Mouse (Mus musculus) CD4-positive, CD25-positive, alpha-beta regulatory T cell, adult 4 months (primary cell): ENCODE results near the gene Cenpu. TPM values are rescaled to one million over a fixed set of nuclear protein-coding genes. Genes with fewer than 3 reads are reported as not detected.
A peak's percentile ranks its signal among the peaks of the same experiment; 100 is the strongest.

Experiments
- ATAC-seq: one replicate; pipeline ENCODE4 v1.8.0; 2017
- polyA plus RNA-seq, 2 experiments: library from polyadenylated mRNA; unstranded; fragments of 100-300 nt; shearing (Covaris generic); gene quantifications; one replicate each; pipeline ENCODE4 v1.2.1; 2017

Gene Cenpu
- polyA plus RNA-seq, 2 experiments from 2014 or later = 6.1 to 8.2 TPM

DNA sequence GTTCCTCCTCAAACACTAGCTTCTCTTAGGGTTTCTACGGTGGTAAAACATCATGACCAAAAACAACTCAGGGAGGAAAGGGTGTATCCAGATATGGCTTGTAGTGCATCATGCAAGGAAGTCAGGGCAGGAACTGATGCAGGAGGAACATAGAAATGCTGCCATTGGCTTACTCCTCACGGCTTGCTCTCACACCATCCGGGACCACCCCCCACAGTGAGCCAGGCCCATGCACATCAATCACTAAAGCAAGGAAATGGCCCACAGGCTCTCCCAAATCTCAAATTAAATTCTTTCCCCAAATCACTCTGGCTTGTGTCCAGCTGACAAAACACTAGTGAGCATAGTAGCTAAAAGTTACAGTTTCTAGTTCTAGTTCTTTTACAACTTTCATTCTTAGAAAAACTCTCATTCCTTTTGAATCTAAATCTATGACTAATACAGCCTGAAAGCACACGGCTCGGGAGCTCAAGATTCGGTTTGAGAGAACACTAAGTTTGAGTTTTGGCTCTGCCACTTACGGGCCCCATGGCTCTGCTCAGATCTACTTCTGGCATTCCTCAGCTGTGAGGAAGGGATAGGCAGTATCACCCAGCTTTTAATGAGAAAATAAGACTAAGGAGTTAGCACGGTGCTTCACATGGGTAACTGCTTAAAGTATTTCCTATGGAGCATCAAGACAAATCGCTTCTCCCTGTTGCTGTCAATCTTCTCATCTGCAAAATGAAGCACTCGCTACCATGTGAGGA lies 49.3 kb downstream of the Cenpu start:
- no peak for ATAC-seq

- no peak for ATAC-seq
These were observed 51.8 kb downstream of the Cenpu start for GRCm38 (mm10) chr8:46603587-46603986.

DNA sequence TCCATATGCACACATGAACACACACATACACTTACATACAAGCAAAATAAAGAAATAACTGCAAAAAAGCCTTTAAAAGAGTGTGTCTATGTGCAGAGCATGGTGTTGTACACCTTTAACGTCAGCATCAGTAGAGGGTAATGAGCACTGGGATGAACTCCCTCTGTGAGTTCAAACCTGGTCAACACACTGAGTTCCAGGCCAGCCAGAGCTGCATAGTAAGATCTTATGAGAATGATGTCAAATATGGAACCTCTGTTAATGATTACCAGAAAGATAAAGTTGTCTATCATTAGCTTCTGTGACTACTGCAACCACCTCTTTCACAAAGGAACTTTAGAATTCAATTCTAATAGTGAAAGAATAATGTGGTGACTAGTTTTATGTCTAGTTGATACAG lies 55.1 kb downstream of the Cenpu start:
- ATAC-seq = no peak

DNA sequence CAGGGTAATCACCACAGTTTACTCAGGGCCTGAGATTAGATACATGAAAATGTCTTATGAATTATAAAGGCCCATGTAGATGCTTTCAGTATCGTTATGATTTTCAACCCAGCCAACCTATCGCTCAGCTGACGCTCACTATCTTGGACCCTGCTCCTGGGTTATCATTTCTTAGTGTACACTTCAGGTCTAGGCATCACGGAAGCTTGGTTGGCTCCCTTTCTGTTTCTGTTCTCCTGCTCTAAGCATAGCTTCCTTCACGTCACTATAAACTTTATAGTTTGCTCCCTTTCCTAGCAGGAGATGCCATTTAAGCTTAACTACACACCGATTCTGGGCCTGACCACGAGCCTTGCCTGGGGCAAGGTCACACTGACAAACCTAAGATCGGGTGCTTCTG lies 59.7 kb downstream of the Cenpu start:
- no peak for ATAC-seq

DNA sequence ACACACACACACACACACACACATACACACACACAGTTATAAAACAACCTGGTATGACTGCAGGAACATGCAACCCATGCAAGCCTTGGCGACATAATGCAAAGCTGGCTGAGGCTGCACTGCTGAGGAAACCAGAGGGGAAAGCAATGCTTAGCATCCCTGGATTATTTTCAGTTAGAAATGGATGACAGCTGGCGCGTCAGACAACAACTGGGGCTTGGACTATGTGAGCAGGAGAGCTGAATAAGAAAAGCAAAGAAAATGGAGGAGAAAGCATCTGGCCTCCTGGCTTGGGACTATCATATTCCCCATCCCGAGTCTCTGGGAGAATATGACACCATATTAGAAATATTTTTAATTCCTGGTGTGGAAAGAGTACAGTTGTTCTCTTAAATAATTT lies 61.1 kb downstream of the Cenpu start:
- no peak for ATAC-seq

GRCm38 (mm10) chr8:46613377-46613776 lies 61.5 kb downstream of the Cenpu start:
- ATAC-seq = no peak

DNA sequence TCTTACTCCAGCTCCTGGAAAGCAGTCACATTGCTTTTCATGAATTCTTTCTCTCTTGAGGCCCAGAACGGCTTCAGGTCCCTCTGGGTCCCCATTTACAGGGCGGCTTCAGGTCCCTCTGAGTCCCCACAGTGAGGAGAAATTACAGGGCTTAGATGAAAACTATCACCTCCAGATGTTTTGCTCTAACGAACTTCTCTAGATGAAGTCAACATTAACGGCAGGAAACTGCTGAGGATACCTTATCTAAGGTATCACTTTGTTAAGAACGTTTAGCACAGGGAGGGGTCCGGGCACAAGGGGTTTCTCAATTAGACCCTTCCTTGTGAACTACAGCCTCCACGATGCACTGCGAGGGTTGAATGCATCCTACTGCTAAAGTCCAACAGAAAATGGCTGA lies 64.1 kb downstream of the Cenpu start:
- ATAC-seq = no peak

GRCm38 (mm10) chr8:46616879-46617689 lies 65.3 kb downstream of the Cenpu start, which contains the start of the genes Primpol and Casp3:
TSS of gene Primpol (minus strand) at chr8:46617212.
TSS of gene Casp3 (plus strand) at chr8:46617291.
- peak; percentile 86 for ATAC-seq

DNA sequence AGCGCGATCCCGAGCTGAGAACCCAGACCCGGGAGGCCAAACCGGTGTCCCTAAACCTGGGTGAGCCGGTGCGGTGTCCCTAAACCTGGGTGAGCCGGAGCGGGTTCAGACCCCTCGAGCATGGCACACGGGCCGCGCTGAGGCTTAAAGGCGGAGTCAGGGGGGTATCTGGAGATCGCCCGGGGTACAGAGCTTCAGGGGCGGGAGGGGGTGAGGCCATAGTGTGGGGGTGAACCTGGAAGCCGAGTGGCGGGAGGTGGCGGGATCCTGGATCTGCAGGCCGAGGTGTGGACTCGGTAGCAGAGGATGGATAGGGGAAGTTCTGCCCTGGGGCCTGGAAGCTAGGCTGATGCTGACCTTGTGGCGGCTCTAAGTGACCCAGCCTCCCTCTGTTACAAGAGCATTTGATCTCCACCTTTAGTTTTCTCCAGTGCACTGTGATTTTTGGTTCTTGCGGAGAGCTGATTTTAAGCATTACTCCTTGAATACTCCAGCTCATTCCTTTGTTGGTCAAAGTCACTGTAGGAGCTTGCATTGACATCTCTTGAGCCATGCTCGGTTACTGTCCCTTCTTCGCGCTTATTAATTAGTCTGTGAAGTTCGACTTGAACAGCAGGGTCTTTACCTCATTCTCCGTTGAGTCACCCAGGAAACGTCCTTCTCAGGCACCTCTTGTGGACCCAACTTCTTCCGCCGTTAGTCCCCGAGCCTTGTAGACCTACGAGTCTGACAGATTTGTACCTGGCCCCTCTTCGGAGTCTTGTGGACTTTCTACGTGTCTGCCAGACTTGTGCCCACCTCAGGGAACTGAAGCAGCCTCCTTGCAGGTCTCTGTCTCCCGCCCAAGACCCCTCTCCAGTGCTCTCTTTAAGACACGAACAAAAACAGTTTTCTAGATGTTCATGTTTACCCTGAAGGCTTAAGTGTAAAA lies 66.1 kb downstream of the Cenpu start:
- peak; percentile 17 for ATAC-seq

- no peak for ATAC-seq
These were observed 67.0 kb downstream of the Cenpu start for GRCm38 (mm10) chr8:46618639-46619320.

DNA sequence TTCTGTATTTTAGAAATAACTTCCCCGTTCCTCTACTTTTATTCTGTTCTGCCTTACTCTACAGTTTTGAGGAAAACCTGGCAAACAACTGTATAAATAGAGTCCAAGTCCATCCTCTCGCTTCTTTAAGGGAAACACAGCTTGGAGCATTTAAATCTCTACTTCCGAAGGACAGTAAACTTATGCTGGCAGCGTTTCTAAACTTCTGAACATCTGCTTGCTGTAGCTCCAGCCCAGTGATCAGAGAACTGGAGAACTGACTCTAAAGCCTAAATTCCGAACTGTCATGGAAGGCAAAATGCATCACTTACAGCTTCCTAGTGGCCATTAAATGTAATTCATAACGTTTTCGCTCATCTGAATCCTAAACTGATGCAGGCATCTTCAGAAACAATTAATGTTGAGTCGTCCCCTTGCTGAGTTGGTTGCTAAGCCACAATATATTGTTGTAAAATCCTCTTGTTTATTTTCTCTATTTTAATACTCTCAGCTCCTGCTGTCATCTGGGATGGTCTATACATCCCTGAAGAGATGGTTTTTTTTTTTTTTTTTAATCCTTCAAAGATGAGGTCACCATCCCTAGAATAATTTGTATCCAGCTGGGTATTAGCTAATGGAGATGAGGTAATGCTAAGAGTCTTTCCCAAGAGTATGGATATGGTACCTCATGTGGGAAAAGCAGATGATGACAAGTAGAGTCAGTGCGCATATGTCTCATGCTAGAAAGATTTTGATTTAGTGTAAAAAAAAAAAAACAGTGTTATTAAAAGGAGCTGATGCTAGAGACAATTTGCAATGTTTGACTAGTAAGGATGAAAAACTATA lies 70.8 kb downstream of the Cenpu start:
- ATAC-seq = no peak

GRCm38 (mm10) chr8:46625166-46625565 lies 73.3 kb downstream of the Cenpu start:
- no peak for ATAC-seq

DNA sequence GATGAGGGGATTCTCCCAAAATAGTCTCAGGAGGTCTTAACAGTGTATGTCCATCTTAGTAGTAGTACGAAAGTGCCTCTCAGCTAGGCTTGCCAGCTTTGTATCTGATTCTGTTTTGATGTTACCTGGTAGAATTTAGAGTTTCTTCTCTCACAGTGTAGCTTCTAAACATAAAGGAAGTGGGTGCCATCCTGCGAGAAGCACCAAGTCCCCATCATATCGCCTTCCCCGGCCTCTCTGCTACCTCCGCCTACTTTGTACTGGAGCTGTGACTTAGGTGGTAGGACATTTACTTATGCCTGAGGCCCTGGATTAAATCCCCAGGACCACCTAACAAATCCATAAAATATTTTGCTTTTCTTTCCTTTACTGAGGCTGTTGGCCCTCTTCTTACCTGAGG lies 74.8 kb downstream of the Cenpu start:
- ATAC-seq = peak; percentile 60

DNA sequence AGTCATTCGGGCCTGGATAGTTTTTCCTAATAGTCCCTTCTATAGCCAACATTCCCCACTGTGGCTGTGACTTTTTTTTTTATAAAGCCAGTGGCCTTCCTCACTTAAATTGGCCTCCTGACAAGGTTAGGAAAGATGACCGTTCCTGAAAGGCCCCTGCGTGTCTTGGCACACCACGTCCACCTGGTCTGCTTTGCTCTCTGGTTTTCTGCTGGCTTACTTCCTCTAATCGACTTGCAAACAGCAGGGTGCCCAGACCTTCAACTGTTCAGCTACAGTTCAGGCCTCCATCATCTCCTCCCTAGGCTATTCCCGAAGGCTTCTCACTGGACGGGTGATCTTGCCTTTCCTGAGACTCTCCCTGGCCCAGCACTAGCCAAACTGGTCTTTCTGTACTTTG lies 76.1 kb downstream of the Cenpu start:
- ATAC-seq = no peak

- no peak for ATAC-seq
These were observed 76.8 kb downstream of the Cenpu start for GRCm38 (mm10) chr8:46628645-46629044.

Other genes starting within 250 kb of the Cenpu start
- gene Acsl1, start 81.0 kb upstream of the Cenpu start, polyA plus RNA-seq = 10 to 100 TPM; 10.3 to 13.8 TPM
- gene Primpol, start 65.2 kb downstream of the Cenpu start, polyA plus RNA-seq = 10 to 100 TPM; 38.8 to 42.9 TPM
- 10 to 100 TPM; 50.3 to 69.1 TPM for gene Casp3, start 65.3 kb downstream of the Cenpu start, polyA plus RNA-seq
- gene Irf2, start 187.7 kb downstream of the Cenpu start, polyA plus RNA-seq = 100 to 1,000 TPM; 244 to 267 TPM